ENCODE assay signal across 8 mouse cellular contexts in the genomic region with DNA sequence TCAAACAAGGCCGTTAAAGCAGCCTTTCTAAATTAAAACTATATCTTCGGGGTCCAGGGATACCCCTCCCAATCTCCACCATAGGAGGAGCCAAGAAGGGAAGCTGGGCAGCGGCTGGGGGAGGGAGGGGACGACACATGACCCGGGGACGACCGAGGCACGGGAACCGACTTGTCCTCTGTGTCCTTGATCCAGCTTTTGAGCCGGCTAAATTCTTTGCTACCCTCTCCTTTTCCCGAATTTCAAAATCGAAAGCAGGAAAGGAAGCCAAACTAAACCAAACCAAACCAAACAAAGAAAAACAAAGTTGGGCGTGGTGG. TPM values are rescaled to one million over a fixed set of nuclear protein-coding genes. Genes with fewer than 3 reads are reported as not detected.
DNase-seq lines count a peak whose midpoint lies in the region; ATAC-seq lines count a peak whose summit lies in the region.

No protein-coding gene starts in this region.

- DNase-seq in A20 (ENCODE audit: low read depth, low spot score), result peak; percentile 81
- peak; percentile 85 for DNase-seq in adrenal gland, postnatal 10 days
- DNase-seq in forebrain, embryonic 11.5 days (ENCODE audit: low spot score), result peak; percentile 77
- peak; percentile 74 to 80 for DNase-seq in heart, postnatal 36 days
- peak; percentile 62 to 72 for DNase-seq in layer of hippocampus, postnatal 10 days (ENCODE audit: low spot score in 2 of 2)
- peak; percentile 77 for DNase-seq in lung, postnatal 14 days
- peak; percentile 57 for DNase-seq in right cerebral cortex, postnatal 14 days
- DNase-seq in urinary bladder, postnatal 36 days (ENCODE audit: low spot score in 2 of 2), result peak; percentile 47 to 77

- H3K27ac ChIP-seq in forebrain, embryonic 11.5 days (ENCODE audit: low read depth, low read length), result peak overlapping the region; percentile 75

- peak; percentile 65 for ATAC-seq in forebrain, embryonic 11.5 days (replicated peaks; ENCODE audit: low FRiP score)

- intact Hi-C loops in heart, postnatal 36 days (cut with DNase I), result no loop called here

- WGBS in forebrain, embryonic 11.5 days, result under 1% methylated on average over 13 of the region's 13 CpGs

- H3K36me3 ChIP-seq in forebrain, embryonic 11.5 days (ENCODE audit: control insufficient read depth, insufficient read depth, low read length), result peaks cover 10% of the 10 kb centered on the region

- H3K27me3 ChIP-seq in forebrain, embryonic 11.5 days (ENCODE audit: control insufficient read depth, insufficient read depth, low read length), result no peaks in the 10 kb centered on the region

- no peaks in the 10 kb centered on the region for H3K9me3 ChIP-seq in forebrain, embryonic 11.5 days (ENCODE audit: control insufficient read depth, low read length)

- peak overlapping the region; percentile 84 for H3K4me2 ChIP-seq in forebrain, embryonic 11.5 days (ENCODE audit: low read depth, low read length, severe bottlenecking)

- peak overlapping the region; percentile 99 for H3K4me3 ChIP-seq in forebrain, embryonic 11.5 days (ENCODE audit: low read depth, low read length)

- H3K4me1 ChIP-seq in forebrain, embryonic 11.5 days (replicated peaks; ENCODE audit: control insufficient read depth, insufficient read depth, low read length), result peaks cover 9% of the 10 kb centered on the region

- H3K9ac ChIP-seq in forebrain, embryonic 11.5 days (ENCODE audit: low read length), result peak overlapping the region; percentile 73

RNA-seq across cellular contexts. Expression of gene Rsrp1, which starts 0.5 kb away (rescaled TPM):
- 100 to 1,000 TPM; 250 to 386 TPM for total RNA-seq in adrenal gland, postnatal 10 days (2021)
- 332 and 356 TPM in 2 replicates for polyA plus RNA-seq in forebrain, embryonic 11.5 days (2014; fragmentation: Nextera tagmentation; extraction: Ambion mirVana)
- 100 to 1,000 TPM; 129 to 206 TPM for total RNA-seq in heart, postnatal 36 days (2021)
- total RNA-seq in layer of hippocampus, postnatal 10 days (2021), result 100 to 1,000 TPM; 245 to 279 TPM

RNA-seq across cellular contexts. Expression of gene Syf2, which starts 7.8 kb away (rescaled TPM):
- total RNA-seq in adrenal gland, postnatal 10 days (2021), result 10 to 100 TPM; 73.1 to 74.6 TPM
- 59.0 and 66.7 TPM in 2 replicates for polyA plus RNA-seq in forebrain, embryonic 11.5 days (2014; fragmentation: Nextera tagmentation; extraction: Ambion mirVana)
- 10 to 100 TPM; 56.1 to 65.6 TPM for total RNA-seq in heart, postnatal 36 days (2021)
- 10 to 100 TPM; 42.1 to 45.0 TPM for total RNA-seq in layer of hippocampus, postnatal 10 days (2021)

RNA-seq across cellular contexts. Expression of gene Tmem50a, which starts 8.1 kb away (rescaled TPM):
- 100 to 1,000 TPM; 169 to 183 TPM for total RNA-seq in adrenal gland, postnatal 10 days (2021)
- polyA plus RNA-seq in forebrain, embryonic 11.5 days (2014; fragmentation: Nextera tagmentation; extraction: Ambion mirVana), result 114 and 117 TPM in 2 replicates
- 10 to 100 TPM; 65.8 to 71.3 TPM for total RNA-seq in heart, postnatal 36 days (2021)
- total RNA-seq in layer of hippocampus, postnatal 10 days (2021), result 100 to 1,000 TPM; 116 to 123 TPM

RNA-seq across cellular contexts. Expression of gene Rhd, which starts 58.5 kb away (rescaled TPM):
- total RNA-seq in adrenal gland, postnatal 10 days (2021), result 1 to 10 TPM; 2.5 to 7.2 TPM
- polyA plus RNA-seq in forebrain, embryonic 11.5 days (2014; fragmentation: Nextera tagmentation; extraction: Ambion mirVana), result 15.9 and 21.6 TPM in 2 replicates
- 1 to 10 TPM; 2.8 to 3.0 TPM for total RNA-seq in heart, postnatal 36 days (2021)
- total RNA-seq in layer of hippocampus, postnatal 10 days (2021), result not detected

Comparison
In these comparisons a context has a peak if more than half of its experiments do, and no peak if none do; other contexts are left out.
1. Peak in every context shown above with its lines: DNase-seq, ATAC-seq, H3K4me3 ChIP-seq and H3K27ac ChIP-seq.